Mouse (Mus musculus) embryonic fibroblast, embryonic 13.5 days (primary cell): ENCODE measurements around the gene Hipk4.

Source experiments
- CTCF ChIP-seq: IDR thresholded peaks from 2 replicates; pipeline ENCODE4 v1.5.1; 2011; ENCODE audit warnings: mild to moderate bottlenecking, control low read depth, low read length, moderate library complexity, borderline replicate concordance; ENCODE audit not compliant: insufficient read depth
- POLR2A ChIP-seq: IDR thresholded peaks from 2 replicates; pipeline ENCODE4 v1.6.1; 2011; ENCODE audit warnings: low read depth, mild to moderate bottlenecking, control low read depth, low read length, moderate library complexity

- no peak for TF ChIP-seq CTCF
- peak; percentile 93 for TF ChIP-seq POLR2A
These were observed 15.1 kb upstream of the Hipk4 start for GRCm38 (mm10) chr7:27507711-27508647.
